8 mouse cellular contexts compared by ENCODE assay signal in genomic region chr6:65569741-65570140, GRCm38 (mm10). TPM values are rescaled to one million over a fixed set of nuclear protein-coding genes. Genes with fewer than 3 reads are reported as not detected.
DNase-seq lines count a peak whose midpoint lies in the region; ATAC-seq and TF ChIP-seq lines count a peak whose summit lies in the region.

No protein-coding gene starts in this region.

- no peaks in the 10 kb centered on the region for H3K36me3 ChIP-seq in forebrain, embryonic 11.5 days (ENCODE audit: control insufficient read depth, insufficient read depth, low read length)
- H3K36me3 ChIP-seq in forebrain, embryonic 15.5 days = no peaks in the 10 kb centered on the region
- no peaks in the 10 kb centered on the region for H3K36me3 ChIP-seq in spleen, adult 2 months (ENCODE audit: control insufficient read depth, insufficient read depth, low read length)

- no peaks in the 10 kb centered on the region for H3K27me3 ChIP-seq in forebrain, embryonic 11.5 days (ENCODE audit: control insufficient read depth, insufficient read depth, low read length)
- no peaks in the 10 kb centered on the region for H3K27me3 ChIP-seq in forebrain, embryonic 15.5 days
- H3K27me3 ChIP-seq in spleen, adult 2 months (ENCODE audit: control insufficient read depth, insufficient read depth, low read length) = no peaks in the 10 kb centered on the region

- H3K9me3 ChIP-seq in forebrain, embryonic 11.5 days (ENCODE audit: control insufficient read depth, low read length) = no peaks in the 10 kb centered on the region
- no peaks in the 10 kb centered on the region for H3K9me3 ChIP-seq in forebrain, embryonic 15.5 days

- H3K27ac ChIP-seq in forebrain, embryonic 11.5 days (ENCODE audit: low read depth, low read length) = no peak overlapping the region
- H3K27ac ChIP-seq in forebrain, embryonic 15.5 days (replicated peaks) = no peak overlapping the region
- no peak overlapping the region for H3K27ac ChIP-seq in spleen, adult 2 months (ENCODE audit: insufficient read depth, low read length)

- no peak overlapping the region for H3K4me2 ChIP-seq in forebrain, embryonic 11.5 days (ENCODE audit: low read depth, low read length, severe bottlenecking)
- no peak overlapping the region for H3K4me2 ChIP-seq in forebrain, embryonic 15.5 days (replicated peaks)

- TF ChIP-seq CTCF in spleen, adult 2 months (IDR thresholded peaks at IDR 0.05; ENCODE audit: extremely low read depth, insufficient read depth, insufficient read length, insufficient replicate concordance) = no peak

- WGBS in forebrain, embryonic 11.5 days = 39% methylated on average over 8 of the region's 8 CpGs
- WGBS in forebrain, embryonic 15.5 days = 37% methylated on average over 8 of the region's 8 CpGs
- 33% methylated on average over 8 of the region's 8 CpGs for WGBS in spleen, adult 2 months

- H3K4me3 ChIP-seq in forebrain, embryonic 11.5 days (ENCODE audit: low read depth, low read length) = no peak overlapping the region
- no peak overlapping the region for H3K4me3 ChIP-seq in forebrain, embryonic 15.5 days
- no peak overlapping the region for H3K4me3 ChIP-seq in spleen, adult 2 months (ENCODE audit: extremely low read depth, insufficient read depth, insufficient read length)

- H3K4me1 ChIP-seq in forebrain, embryonic 11.5 days (replicated peaks; ENCODE audit: control insufficient read depth, insufficient read depth, low read length) = no peaks in the 10 kb centered on the region
- H3K4me1 ChIP-seq in forebrain, embryonic 15.5 days = no peaks in the 10 kb centered on the region
- H3K4me1 ChIP-seq in spleen, adult 2 months (ENCODE audit: control insufficient read depth, insufficient read depth, insufficient read length) = 0 out of 2 replicates have a peak, but pooled peaks cover under 1% of the 10 kb centered on the region

- 0 out of 2 replicates have a peak, but pooled peaks have one; percentile 42 for ATAC-seq in forebrain, embryonic 11.5 days (replicated peaks; ENCODE audit: low FRiP score)
- ATAC-seq in forebrain, embryonic 15.5 days (replicated peaks) = no peak; the same call in 1 of the 2 replicates

- TF ChIP-seq POLR2A in spleen, adult 2 months (IDR thresholded peaks at IDR 0.05; ENCODE audit: low read depth, low read length) = no peak

- H3K9ac ChIP-seq in forebrain, embryonic 11.5 days (ENCODE audit: low read length) = no peak overlapping the region
- no peak overlapping the region for H3K9ac ChIP-seq in forebrain, embryonic 15.5 days (replicated peaks)

- DNase-seq in forebrain, embryonic 11.5 days (ENCODE audit: low spot score) = no peak
- DNase-seq in spleen, adult 2 months (ENCODE audit: low read depth in 1 of 2, low spot score in 2 of 2) = peak; percentile 9 to 45
- DNase-seq in spleen, adult 12 weeks (ENCODE audit: low spot score) = no peak
- DNase-seq in embryo, embryonic 11 days = peak; percentile 83
- peak; percentile 45 for DNase-seq in kidney, postnatal 14 days
- DNase-seq in lung, postnatal 36 days = peak; percentile 89
- peak; percentile 53 for DNase-seq in telencephalon, adult 2 months (ENCODE audit: low read depth, low spot score)

RNA-seq across cellular contexts. Expression of gene Tnip3, which starts 44.6 kb away (rescaled TPM):
- 0.17 TPM in 1 of 2 replicates, not detected in the other for polyA plus RNA-seq in forebrain, embryonic 11.5 days (2014; fragmentation: Nextera tagmentation; extraction: Ambion mirVana)
- not detected in 2 replicates for polyA plus RNA-seq in forebrain, embryonic 15.5 days (2015; fragmentation: Nextera tagmentation; extraction: Ambion mirVana)
- polyA plus RNA-seq in spleen, adult 2 months (2012; rRNA removed) = 0.11 and 0.19 TPM in 2 replicates

Comparison
In these comparisons a context has a peak if more than half of its experiments do, and no peak if none do; other contexts are left out.
1. DNase-seq: peak in spleen, adult 2 months (2 of 2), embryo, embryonic 11 days (single experiment), kidney, postnatal 14 days (single experiment), lung, postnatal 36 days (single experiment) and telencephalon, adult 2 months (single experiment); none in forebrain, embryonic 11.5 days (single experiment) and spleen, adult 12 weeks (single experiment).